Mouse (Mus musculus): ENCODE measurements around the gene Pfdn5.

GRCm38 (mm10) chr15:102341580-102341979 is 15.7 kb downstream of the Pfdn5 start:
- TF ChIP-seq USF1 (IDR thresholded peaks at IDR 0.05; ENCODE audit: low read depth, low read length) (no peak), EP300 (IDR thresholded peaks at IDR 0.05; ENCODE audit: low read length) (no peak)
